Mouse (Mus musculus): ENCODE measurements around the gene Fbxl7. TPM values are rescaled to one million over a fixed set of nuclear protein-coding genes. Genes with fewer than 3 reads are reported as not detected.

Gene Fbxl7
- polyA plus RNA-seq, 1 experiment from 2014 or later, result 20.5 TPM

DNA sequence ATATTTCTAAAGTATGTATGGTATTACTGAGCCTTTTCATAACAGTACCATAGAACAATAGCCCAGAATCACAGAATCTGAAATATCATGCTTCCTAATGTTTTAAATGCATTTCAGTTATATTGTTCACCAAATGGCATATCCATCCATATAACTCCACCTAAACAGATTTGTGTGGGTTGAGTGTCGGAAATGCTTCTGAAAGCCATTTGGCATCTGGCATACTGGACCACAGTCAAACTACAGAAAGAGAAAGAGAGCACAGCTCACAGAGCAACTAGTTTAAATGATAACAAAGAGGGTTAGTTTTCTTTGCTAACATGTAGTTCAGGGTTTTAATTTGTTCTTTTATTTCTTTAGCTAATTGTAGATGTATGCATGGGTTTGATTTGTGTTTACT lies 57.0 kb downstream of the Fbxl7 start:
- no peak for ATAC-seq (ENCODE audit: low FRiP score)
- Histone ChIP-seq H3K9ac (ENCODE audit: low read depth, low read length) (no peak overlapping the region), H3K4me1 (replicated peaks; ENCODE audit: control insufficient read depth, insufficient read depth, low read length) (no peaks in the 10 kb centered on the region), H3K4me3 (ENCODE audit: low read depth, low read length) (no peak overlapping the region), H3K4me2 (replicated peaks; ENCODE audit: low read depth, low read length) (no peak overlapping the region), H3K27ac (ENCODE audit: low read depth, low read length) (no peak overlapping the region), H3K36me3 (ENCODE audit: control insufficient read depth, insufficient read depth, low read length) (no peaks in the 10 kb centered on the region), H3K27me3 (ENCODE audit: control insufficient read depth, insufficient read depth, low read length) (no peaks in the 10 kb centered on the region), H3K9me3 (ENCODE audit: control insufficient read depth, low read length) (no peaks in the 10 kb centered on the region)
- 90% methylated on average over 1 of the region's 1 CpGs for WGBS
- no peak for DNase-seq (ENCODE audit: low spot score)

DNA sequence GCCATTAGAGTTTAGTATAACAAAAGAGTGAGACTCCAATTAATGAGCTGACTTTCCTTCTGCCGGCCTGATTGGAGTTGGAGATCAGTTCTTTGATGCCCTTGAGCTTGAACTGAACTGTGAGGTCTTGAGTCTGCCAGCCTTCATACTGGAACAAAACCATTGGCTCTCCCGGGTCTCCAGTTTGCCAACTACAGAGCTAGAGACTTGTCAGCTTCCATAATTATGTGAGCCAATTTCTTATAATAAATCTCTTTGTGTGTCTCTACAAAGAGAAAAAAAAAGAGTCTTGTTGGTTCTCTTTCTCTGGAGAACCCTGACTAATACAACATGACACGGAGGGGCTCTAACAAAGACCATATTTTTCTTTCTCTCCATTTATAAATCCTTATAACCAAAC lies 58.2 kb downstream of the Fbxl7 start:
- 79% methylated on average over 3 of the region's 3 CpGs for WGBS
- DNase-seq (ENCODE audit: low spot score), result no peak

DNA sequence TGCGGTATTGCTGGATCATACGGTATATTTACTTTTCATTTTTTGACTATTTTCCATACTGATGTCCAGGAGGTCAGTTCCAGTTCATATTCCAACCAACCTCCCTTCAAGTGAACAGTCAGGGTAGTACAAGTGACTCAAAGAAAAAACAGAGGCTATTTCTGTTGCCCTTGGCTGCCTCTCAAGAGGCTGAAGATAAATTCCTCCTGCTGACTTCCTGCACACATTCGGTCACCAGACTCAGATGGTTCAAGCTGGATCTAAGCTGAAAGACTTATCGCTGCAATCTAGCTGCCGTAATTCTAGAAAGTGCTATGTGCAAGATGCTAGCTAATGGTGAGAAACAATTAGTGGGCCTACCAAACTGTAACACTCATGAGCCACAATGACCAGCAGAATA lies 61.0 kb downstream of the Fbxl7 start:
- ATAC-seq (ENCODE audit: low FRiP score), result no peak
- H3K27ac ChIP-seq (ENCODE audit: low read depth, low read length), result no peak overlapping the region
- no peak overlapping the region for H3K4me2 ChIP-seq (replicated peaks; ENCODE audit: low read depth, low read length)
- no peaks in the 10 kb centered on the region for H3K9me3 ChIP-seq (ENCODE audit: control insufficient read depth, low read length)
- no peak overlapping the region for H3K9ac ChIP-seq (ENCODE audit: low read depth, low read length)
- no peaks in the 10 kb centered on the region for H3K4me1 ChIP-seq (replicated peaks; ENCODE audit: control insufficient read depth, insufficient read depth, low read length)
- 91% methylated on average over 5 of the region's 5 CpGs for whole genome bisulfite sequencing
- no peaks in the 10 kb centered on the region for H3K36me3 ChIP-seq (ENCODE audit: control insufficient read depth, insufficient read depth, low read length)
- DNase-seq (ENCODE audit: low spot score), result no peak
- no peak overlapping the region for H3K4me3 ChIP-seq (ENCODE audit: low read depth, low read length)
- no peaks in the 10 kb centered on the region for H3K27me3 ChIP-seq (ENCODE audit: control insufficient read depth, insufficient read depth, low read length)

More for the DNA sequence above, 58.2 kb downstream of the Fbxl7 start:
- Histone ChIP-seq H3K4me2 (replicated peaks; ENCODE audit: low read depth, low read length) (no peak overlapping the region), H3K4me3 (ENCODE audit: low read depth, low read length) (no peak overlapping the region), H3K9me3 (ENCODE audit: control insufficient read depth, low read length) (no peaks in the 10 kb centered on the region), H3K27me3 (ENCODE audit: control insufficient read depth, insufficient read depth, low read length) (no peaks in the 10 kb centered on the region), H3K4me1 (replicated peaks; ENCODE audit: control insufficient read depth, insufficient read depth, low read length) (no peaks in the 10 kb centered on the region), H3K36me3 (ENCODE audit: control insufficient read depth, insufficient read depth, low read length) (no peaks in the 10 kb centered on the region), H3K9ac (ENCODE audit: low read depth, low read length) (no peak overlapping the region), H3K27ac (ENCODE audit: low read depth, low read length) (no peak overlapping the region)
- ATAC-seq (ENCODE audit: low FRiP score), result no peak

DNA sequence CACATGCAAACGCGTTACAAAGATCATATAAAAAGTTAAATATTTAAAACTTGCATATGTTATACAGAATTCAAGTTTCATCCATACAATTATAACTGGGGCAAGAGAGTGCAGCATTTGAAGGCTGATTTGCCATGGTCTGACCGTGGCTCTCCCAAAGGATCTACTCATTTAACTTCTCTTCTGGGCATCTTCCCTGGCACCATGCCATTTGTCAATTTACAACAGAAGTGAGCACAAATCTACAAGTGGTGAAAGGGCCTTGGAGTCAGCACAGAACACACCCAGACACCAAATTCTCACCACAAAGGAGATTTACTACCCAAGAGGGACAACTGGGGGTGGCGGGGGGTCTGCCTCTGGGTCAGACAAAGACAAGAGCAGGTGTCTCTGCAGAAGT lies 64.2 kb downstream of the Fbxl7 start:
- ATAC-seq (ENCODE audit: low FRiP score), result no peak
- 90% methylated on average over 4 of the region's 4 CpGs for WGBS

DNA sequence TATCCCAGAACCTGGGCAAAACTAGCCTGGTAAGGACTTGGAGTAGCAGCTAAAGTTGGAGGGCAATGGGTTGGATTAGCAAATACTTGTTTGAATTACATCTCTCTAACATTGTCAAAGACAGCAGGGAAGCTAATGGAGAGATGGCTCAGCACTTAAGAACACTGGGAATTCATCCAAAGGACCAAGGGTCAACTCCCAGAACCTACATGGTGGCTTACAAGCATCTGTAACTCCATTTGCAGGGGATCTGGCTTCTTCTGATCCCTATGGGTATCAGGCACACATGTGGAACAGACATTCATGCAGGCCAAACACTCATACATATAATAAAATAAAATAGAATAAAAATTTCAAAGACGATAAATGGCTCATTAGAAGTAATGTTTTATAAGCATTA lies 78.4 kb downstream of the Fbxl7 start:
- Histone ChIP-seq H3K27me3 (ENCODE audit: control insufficient read depth, insufficient read depth, low read length) (no peaks in the 10 kb centered on the region), H3K9me3 (ENCODE audit: control insufficient read depth, low read length) (no peaks in the 10 kb centered on the region), H3K4me1 (replicated peaks; ENCODE audit: control insufficient read depth, insufficient read depth, low read length) (no peaks in the 10 kb centered on the region), H3K36me3 (ENCODE audit: control insufficient read depth, insufficient read depth, low read length) (no peaks in the 10 kb centered on the region), H3K27ac (ENCODE audit: low read depth, low read length) (no peak overlapping the region), H3K4me3 (ENCODE audit: low read depth, low read length) (no peak overlapping the region), H3K9ac (ENCODE audit: low read depth, low read length) (no peak overlapping the region), H3K4me2 (replicated peaks; ENCODE audit: low read depth, low read length) (no peak overlapping the region)
- ATAC-seq (ENCODE audit: low FRiP score), result no peak
- DNase-seq (ENCODE audit: low spot score), result no peak
- 96% methylated on average over 1 of the region's 1 CpGs for WGBS

More for the DNA sequence above, 64.2 kb downstream of the Fbxl7 start:
- Histone ChIP-seq H3K36me3 (ENCODE audit: control insufficient read depth, insufficient read depth, low read length) (no peaks in the 10 kb centered on the region), H3K9me3 (ENCODE audit: control insufficient read depth, low read length) (no peaks in the 10 kb centered on the region), H3K9ac (ENCODE audit: low read depth, low read length) (no peak overlapping the region), H3K27me3 (ENCODE audit: control insufficient read depth, insufficient read depth, low read length) (no peaks in the 10 kb centered on the region), H3K4me3 (ENCODE audit: low read depth, low read length) (no peak overlapping the region), H3K27ac (ENCODE audit: low read depth, low read length) (no peak overlapping the region), H3K4me2 (replicated peaks; ENCODE audit: low read depth, low read length) (no peak overlapping the region), H3K4me1 (replicated peaks; ENCODE audit: control insufficient read depth, insufficient read depth, low read length) (no peaks in the 10 kb centered on the region)
- DNase-seq (ENCODE audit: low spot score), result no peak

DNA sequence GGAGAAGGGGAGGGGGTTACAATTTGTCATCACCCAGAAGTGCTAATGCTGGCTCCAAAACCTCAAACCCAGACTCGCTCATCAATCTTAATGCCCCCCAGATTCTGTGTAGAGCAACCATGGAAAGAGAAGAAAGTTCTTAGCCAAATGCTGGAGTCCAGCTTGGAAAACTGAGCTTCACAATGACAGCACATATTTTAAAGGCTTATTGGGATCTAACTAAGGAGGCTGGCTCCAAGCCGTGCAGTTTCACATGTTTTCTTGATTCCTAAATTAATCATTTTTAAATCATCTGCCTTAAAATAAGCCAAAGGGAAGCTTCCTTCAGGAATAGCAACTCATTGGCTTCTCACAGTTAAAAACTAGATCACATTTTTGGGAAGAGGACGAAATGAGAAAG lies 82.5 kb downstream of the Fbxl7 start:
- Histone ChIP-seq H3K4me3 (ENCODE audit: low read depth, low read length) (no peak overlapping the region), H3K27ac (ENCODE audit: low read depth, low read length) (no peak overlapping the region), H3K9ac (ENCODE audit: low read depth, low read length) (no peak overlapping the region), H3K36me3 (ENCODE audit: control insufficient read depth, insufficient read depth, low read length) (no peaks in the 10 kb centered on the region), H3K4me1 (replicated peaks; ENCODE audit: control insufficient read depth, insufficient read depth, low read length) (no peaks in the 10 kb centered on the region), H3K9me3 (ENCODE audit: control insufficient read depth, low read length) (no peaks in the 10 kb centered on the region), H3K27me3 (ENCODE audit: control insufficient read depth, insufficient read depth, low read length) (no peaks in the 10 kb centered on the region), H3K4me2 (replicated peaks; ENCODE audit: low read depth, low read length) (no peak overlapping the region)
- no peak for ATAC-seq (ENCODE audit: low FRiP score)
- 82% methylated on average over 3 of the region's 3 CpGs for WGBS
- DNase-seq (ENCODE audit: low spot score), result no peak

DNA sequence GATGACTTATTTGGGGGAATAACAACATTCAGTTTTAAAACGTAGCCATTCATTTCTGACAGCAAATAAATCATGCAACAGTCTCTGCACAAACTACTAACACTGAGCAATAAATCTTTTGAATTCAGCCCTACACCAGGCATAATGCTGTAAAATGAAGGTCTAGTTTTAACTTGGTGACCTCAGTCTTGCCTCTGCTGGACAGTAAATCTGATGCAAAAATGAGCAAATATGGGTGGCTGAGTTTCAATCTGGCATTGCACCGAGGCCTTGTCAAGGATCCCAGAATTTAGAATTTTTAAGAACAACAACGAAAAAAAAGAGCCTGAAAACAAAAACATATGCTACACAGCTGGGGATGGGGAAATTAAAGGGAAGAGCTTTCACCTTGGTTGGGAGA lies 85.8 kb downstream of the Fbxl7 start:
- Histone ChIP-seq H3K27me3 (ENCODE audit: control insufficient read depth, insufficient read depth, low read length) (no peaks in the 10 kb centered on the region), H3K27ac (ENCODE audit: low read depth, low read length) (no peak overlapping the region), H3K4me3 (ENCODE audit: low read depth, low read length) (no peak overlapping the region), H3K36me3 (ENCODE audit: control insufficient read depth, insufficient read depth, low read length) (no peaks in the 10 kb centered on the region), H3K9me3 (ENCODE audit: control insufficient read depth, low read length) (no peaks in the 10 kb centered on the region), H3K4me2 (replicated peaks; ENCODE audit: low read depth, low read length) (no peak overlapping the region), H3K9ac (ENCODE audit: low read depth, low read length) (no peak overlapping the region), H3K4me1 (replicated peaks; ENCODE audit: control insufficient read depth, insufficient read depth, low read length) (no peaks in the 10 kb centered on the region)
- ATAC-seq (ENCODE audit: low FRiP score) (no peak), DNase-seq (ENCODE audit: low spot score) (no peak)
- WGBS, result 86% methylated on average over 3 of the region's 3 CpGs

DNA sequence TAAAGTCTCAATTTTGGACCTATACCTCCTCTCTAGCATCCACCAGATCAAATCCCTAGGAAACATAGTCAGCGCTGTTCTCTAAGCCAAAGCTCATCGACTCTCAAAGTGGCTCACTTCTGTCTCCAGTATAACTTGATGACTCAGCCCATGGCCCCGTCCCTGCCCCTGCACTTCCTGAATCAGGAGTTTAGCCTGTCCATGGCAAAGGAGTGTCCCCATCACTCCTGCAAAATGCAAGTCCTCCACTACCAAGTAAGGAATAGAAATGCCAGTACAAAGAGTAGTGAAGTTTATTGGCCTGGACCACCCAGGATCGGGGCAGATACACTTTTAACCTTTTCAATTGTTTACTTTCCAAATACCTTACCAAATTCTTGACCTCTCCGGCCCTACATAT lies 91.3 kb downstream of the Fbxl7 start:
- Histone ChIP-seq H3K36me3 (ENCODE audit: control insufficient read depth, insufficient read depth, low read length) (no peaks in the 10 kb centered on the region), H3K27me3 (ENCODE audit: control insufficient read depth, insufficient read depth, low read length) (no peaks in the 10 kb centered on the region), H3K27ac (ENCODE audit: low read depth, low read length) (no peak overlapping the region), H3K9ac (ENCODE audit: low read depth, low read length) (no peak overlapping the region), H3K4me3 (ENCODE audit: low read depth, low read length) (no peak overlapping the region), H3K9me3 (ENCODE audit: control insufficient read depth, low read length) (no peaks in the 10 kb centered on the region), H3K4me1 (replicated peaks; ENCODE audit: control insufficient read depth, insufficient read depth, low read length) (no peaks in the 10 kb centered on the region), H3K4me2 (replicated peaks; ENCODE audit: low read depth, low read length) (no peak overlapping the region)
- 71% methylated on average over 5 of the region's 5 CpGs for WGBS
- ATAC-seq (ENCODE audit: low FRiP score), result no peak
- DNase-seq (ENCODE audit: low spot score), result no peak

DNA sequence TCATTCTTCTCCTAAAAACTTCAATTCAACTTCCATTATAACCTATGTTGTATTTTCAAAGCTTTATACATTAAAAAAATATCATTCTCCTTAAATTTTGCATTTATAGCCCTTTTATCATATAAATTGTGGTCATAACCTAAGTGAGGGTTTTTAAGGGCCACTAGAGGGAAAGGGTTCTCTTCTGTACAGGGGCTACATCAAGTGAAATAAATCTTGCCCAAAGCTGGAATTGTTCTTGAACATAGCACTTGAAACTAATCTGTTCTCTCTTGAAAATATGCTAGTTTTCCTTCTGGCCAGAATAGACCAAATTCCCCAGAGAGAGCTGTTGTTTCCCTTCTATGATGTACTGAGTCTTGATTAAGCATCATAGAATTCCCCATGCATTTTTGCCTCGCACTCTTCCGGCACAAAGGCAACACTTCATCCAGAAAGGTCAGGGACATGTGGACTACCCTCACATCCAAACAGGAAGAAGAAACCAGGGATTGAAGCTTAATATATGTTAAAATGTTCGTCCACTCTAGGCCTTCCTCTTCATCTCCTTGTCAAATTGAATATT lies 95.8 kb downstream of the Fbxl7 start:
- H3K9me3 ChIP-seq (ENCODE audit: control insufficient read depth, low read length), result no peaks in the 10 kb centered on the region
- H3K9ac ChIP-seq (ENCODE audit: low read depth, low read length), result no peak overlapping the region
- no peak overlapping the region for H3K27ac ChIP-seq (ENCODE audit: low read depth, low read length)
- no peaks in the 10 kb centered on the region for H3K36me3 ChIP-seq (ENCODE audit: control insufficient read depth, insufficient read depth, low read length)
- no peaks in the 10 kb centered on the region for H3K27me3 ChIP-seq (ENCODE audit: control insufficient read depth, insufficient read depth, low read length)
- H3K4me1 ChIP-seq (replicated peaks; ENCODE audit: control insufficient read depth, insufficient read depth, low read length), result no peaks in the 10 kb centered on the region; the same call in 1 of the 2 replicates
- no peak overlapping the region for H3K4me2 ChIP-seq (replicated peaks; ENCODE audit: low read depth, low read length)
- DNase-seq (ENCODE audit: low spot score), result no peak
- ATAC-seq (ENCODE audit: low FRiP score), result no peak
- 67% methylated on average over 3 of the region's 3 CpGs for WGBS
- no peak overlapping the region for H3K4me3 ChIP-seq (ENCODE audit: low read depth, low read length)

Measured in hindbrain, embryonic 11.5 days (tissue).